Mouse (Mus musculus): ENCODE measurements around the gene Rabl2. TPM values are rescaled to one million over a fixed set of nuclear protein-coding genes. Genes with fewer than 3 reads are reported as not detected.

Gene Rabl2
- total RNA-seq, 1 experiment from 2014 or later, result 13.0 TPM

- no peak for ATAC-seq (replicated peaks in 1 of 2; ENCODE audit: insufficient read depth in 1 of 2, low FRiP score in 2 of 2, low TSS enrichment in 1 of 2, low read depth in 1 of 2, poor library complexity in 2 of 2, severe bottlenecking in 2 of 2)
Measured at GRCm38 (mm10) chr15:89557179-89557995, 34.3 kb downstream of the Rabl2 start.

GRCm38 (mm10) chr15:89556401-89557178 lies 35.1 kb downstream of the Rabl2 start:
- ATAC-seq (replicated peaks in 1 of 2; ENCODE audit: insufficient read depth in 1 of 2, low FRiP score in 2 of 2, low TSS enrichment in 1 of 2, low read depth in 1 of 2, poor library complexity in 2 of 2, severe bottlenecking in 2 of 2), result no peak

DNA sequence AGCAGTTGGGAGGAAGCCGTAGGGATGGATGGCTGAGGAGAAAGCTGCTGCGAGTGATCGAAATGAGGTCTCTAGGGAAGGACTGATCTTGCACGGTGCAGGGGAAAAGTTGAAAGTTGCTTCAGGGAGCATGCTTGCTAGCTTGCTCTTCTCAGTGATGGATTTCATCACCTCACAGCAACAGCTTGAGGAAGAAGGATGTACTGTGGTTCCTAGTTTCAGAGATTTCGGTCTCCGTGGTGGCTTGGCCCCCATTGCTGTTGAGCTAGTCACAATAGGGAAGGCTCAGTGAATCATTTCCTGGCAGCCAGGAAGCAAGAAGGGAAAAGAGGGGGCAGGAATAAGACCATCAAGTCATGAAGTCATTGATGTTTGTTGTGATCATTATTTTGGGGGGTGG lies 36.1 kb downstream of the Rabl2 start:
- ATAC-seq (replicated peaks in 1 of 2; ENCODE audit: insufficient read depth in 1 of 2, low FRiP score in 2 of 2, low TSS enrichment in 1 of 2, low read depth in 1 of 2, poor library complexity in 2 of 2, severe bottlenecking in 2 of 2), result no peak

DNA sequence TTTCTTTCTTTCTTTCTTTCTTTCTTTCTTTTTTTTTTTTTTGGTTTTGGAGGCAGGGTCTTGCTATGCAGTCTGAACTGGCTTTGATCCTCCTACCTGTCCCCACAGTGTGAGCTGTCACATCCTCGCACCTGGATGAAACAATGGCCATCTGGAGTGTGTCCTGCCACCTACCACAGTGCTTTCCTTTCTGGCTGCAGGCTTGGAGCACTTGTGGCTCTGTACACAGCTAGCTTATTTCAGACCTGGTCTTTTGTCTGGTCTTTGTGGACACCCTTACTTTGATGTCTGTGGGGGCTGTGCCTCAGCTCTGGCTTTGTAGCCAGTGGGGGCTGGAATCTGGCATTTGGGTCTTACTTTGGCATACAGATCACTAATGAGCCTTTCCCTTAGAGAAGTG lies 40.0 kb downstream of the Rabl2 start:
- ATAC-seq (replicated peaks in 1 of 2; ENCODE audit: insufficient read depth in 1 of 2, low FRiP score in 2 of 2, low TSS enrichment in 1 of 2, low read depth in 1 of 2, poor library complexity in 2 of 2, severe bottlenecking in 2 of 2), result no peak

- ATAC-seq (replicated peaks in 1 of 2; ENCODE audit: insufficient read depth in 1 of 2, low FRiP score in 2 of 2, low TSS enrichment in 1 of 2, low read depth in 1 of 2, poor library complexity in 2 of 2, severe bottlenecking in 2 of 2), result no peak
Measured at GRCm38 (mm10) chr15:89550506-89550905, 41.2 kb downstream of the Rabl2 start.

GRCm38 (mm10) chr15:89548837-89549236 lies 42.9 kb downstream of the Rabl2 start:
- ATAC-seq (replicated peaks in 1 of 2; ENCODE audit: insufficient read depth in 1 of 2, low FRiP score in 2 of 2, low TSS enrichment in 1 of 2, low read depth in 1 of 2, poor library complexity in 2 of 2, severe bottlenecking in 2 of 2), result no peak

GRCm38 (mm10) chr15:89547824-89548601 lies 43.7 kb downstream of the Rabl2 start:
- no peak for ATAC-seq (replicated peaks in 1 of 2; ENCODE audit: insufficient read depth in 1 of 2, low FRiP score in 2 of 2, low TSS enrichment in 1 of 2, low read depth in 1 of 2, poor library complexity in 2 of 2, severe bottlenecking in 2 of 2)

DNA sequence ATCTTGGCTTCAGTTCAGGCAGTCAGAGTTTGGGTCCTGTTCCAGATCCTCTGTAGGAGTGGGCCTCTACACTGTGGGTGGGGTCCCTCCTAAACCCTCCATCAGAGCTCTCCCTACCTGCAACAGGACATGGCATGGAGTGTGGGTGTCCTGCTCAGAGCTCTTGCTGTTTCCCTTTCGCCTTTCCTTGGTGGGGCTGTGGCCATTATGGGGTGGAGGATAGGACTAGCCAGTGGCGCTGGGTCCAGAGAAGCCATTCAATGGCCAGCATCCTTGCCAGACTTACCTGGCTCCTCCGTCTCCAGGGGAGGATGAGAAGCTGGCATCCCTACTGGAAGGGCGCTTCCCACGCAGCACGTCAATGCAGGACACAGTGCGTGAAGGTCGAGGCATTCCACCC lies 44.4 kb downstream of the Rabl2 start:
- no peak for ATAC-seq (replicated peaks in 1 of 2; ENCODE audit: insufficient read depth in 1 of 2, low FRiP score in 2 of 2, low TSS enrichment in 1 of 2, low read depth in 1 of 2, poor library complexity in 2 of 2, severe bottlenecking in 2 of 2)

GRCm38 (mm10) chr15:89544171-89544570 lies 47.6 kb downstream of the Rabl2 start:
- ATAC-seq (replicated peaks in 1 of 2; ENCODE audit: insufficient read depth in 1 of 2, low FRiP score in 2 of 2, low TSS enrichment in 1 of 2, low read depth in 1 of 2, poor library complexity in 2 of 2, severe bottlenecking in 2 of 2), result no peak

- no peak for ATAC-seq (replicated peaks in 1 of 2; ENCODE audit: insufficient read depth in 1 of 2, low FRiP score in 2 of 2, low TSS enrichment in 1 of 2, low read depth in 1 of 2, poor library complexity in 2 of 2, severe bottlenecking in 2 of 2)
Measured at GRCm38 (mm10) chr15:89533843-89534207, 57.9 kb downstream of the Rabl2 start.

- no peak for ATAC-seq (replicated peaks in 1 of 2; ENCODE audit: insufficient read depth in 1 of 2, low FRiP score in 2 of 2, low TSS enrichment in 1 of 2, low read depth in 1 of 2, poor library complexity in 2 of 2, severe bottlenecking in 2 of 2)
Measured at GRCm38 (mm10) chr15:89532924-89533842, 58.5 kb downstream of the Rabl2 start.

Other genes starting within 250 kb of the Rabl2 start
- 15.7 and 17.2 TPM in 2 replicates for gene Lmf2, start 236.3 kb downstream of the Rabl2 start, total RNA-seq (2017)
- 102 and 104 TPM in 2 replicates for gene Ncaph2, start 236.2 kb downstream of the Rabl2 start, total RNA-seq (2017)
- gene Sco2, start 218.1 kb downstream of the Rabl2 start, total RNA-seq (2017), result 19.7 and 26.6 TPM in 2 replicates
- gene Tymp, start 214.9 kb downstream of the Rabl2 start, total RNA-seq (2017), result not detected in 2 replicates
- 11.7 and 21.6 TPM in 2 replicates for gene Odf3b, start 212.6 kb downstream of the Rabl2 start, total RNA-seq (2017)
- 0.10 and 0.38 TPM in 2 replicates for gene Klhdc7b, start 207.0 kb downstream of the Rabl2 start, total RNA-seq (2017)
- not detected in 2 replicates for gene Syce3, start 181.4 kb downstream of the Rabl2 start, total RNA-seq (2017)
- 1.3 TPM in 1 of 2 replicates, not detected in the other for gene Cpt1b, start 166.1 kb downstream of the Rabl2 start, total RNA-seq (2017)
- 4.9 and 13.3 TPM in 2 replicates for gene C730034F03Rik, start 162.3 kb downstream of the Rabl2 start, total RNA-seq (2017)
- not detected in 2 replicates for gene Gm44502, start 162.2 kb downstream of the Rabl2 start, total RNA-seq (2017)
- gene Chkb, start 162.0 kb downstream of the Rabl2 start, total RNA-seq (2017), result 29.7 and 32.6 TPM in 2 replicates
- gene Mapk8ip2, start 138.0 kb downstream of the Rabl2 start, total RNA-seq (2017), result not detected in 2 replicates
- 7.1 and 11.3 TPM in 2 replicates for gene Arsa, start 114.5 kb downstream of the Rabl2 start, total RNA-seq (2017)
- gene Shank3, start 92.3 kb downstream of the Rabl2 start, total RNA-seq (2017), result 4.5 and 12.2 TPM in 2 replicates
- gene Acr, start 23.6 kb downstream of the Rabl2 start, total RNA-seq (2017), result 0.75 TPM in 1 of 2 replicates, not detected in the other
- gene Syt10, start 249.9 kb upstream of the Rabl2 start, total RNA-seq (2017), result not detected in 2 replicates

All from hematopoietic stem cell, adult 5-6 weeks (primary cell).